Mouse (Mus musculus) ovary, adult 2 months (tissue): ENCODE measurements around the gene Olfr830. TPM values are rescaled to one million over a fixed set of nuclear protein-coding genes. Genes with fewer than 3 reads are reported as not detected.

Experiments used
- polyA plus RNA-seq: library from polyadenylated mRNA; depleted of rRNA; stranded (reverse); fragments of >200 nt; gene quantifications from 2 replicates; pipeline ENCODE4 v1.2.3, GENCODE M21; 2012; rRNA removed

The Olfr830 gene
- polyA plus RNA-seq: not detected in 2 replicates

DNA sequence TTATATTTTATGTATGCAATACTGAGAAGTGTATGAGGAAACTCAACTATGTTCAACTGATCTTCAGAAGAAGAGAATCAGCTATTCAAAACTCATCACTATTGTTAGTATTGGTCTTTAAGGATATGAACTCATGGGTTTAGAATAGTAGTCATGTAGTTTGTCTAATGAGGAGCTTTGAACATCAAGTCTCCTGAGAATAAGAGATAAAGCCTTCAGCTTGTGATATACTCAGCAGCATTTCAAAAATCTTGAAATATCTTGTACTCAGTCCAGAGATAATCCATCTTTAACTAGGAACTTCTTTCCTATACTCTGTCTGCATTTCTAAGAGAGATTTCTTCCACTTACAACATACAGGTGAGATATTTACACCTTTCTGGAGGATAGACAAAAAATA lies at the start of gene Olfr830:
Olfr830 (plus strand) TSS at position 301 of the 400 bp plus-strand sequence.

DNA sequence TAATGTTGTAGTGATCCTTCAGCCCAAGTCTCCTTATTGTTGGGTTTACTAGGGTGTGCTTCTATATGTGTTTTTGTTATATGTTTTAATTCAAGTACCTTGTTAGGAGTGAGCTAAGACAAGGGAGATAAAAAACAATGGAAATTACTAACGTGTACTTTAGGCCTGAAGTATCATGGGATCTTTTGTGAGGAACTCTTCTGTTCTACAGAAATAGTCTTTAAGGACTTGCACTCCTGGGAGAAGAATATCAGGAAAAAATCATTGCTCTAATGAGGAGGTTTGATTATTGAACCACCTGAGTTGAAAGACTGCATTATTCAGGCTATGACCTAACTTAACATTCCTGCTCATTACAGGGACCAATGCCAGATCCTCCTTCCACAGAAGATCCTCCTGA lies 19.9 kb upstream of the Olfr830 start, which contains the start of gene Olfr829:
Olfr829 (plus strand) TSS at position 301 of the 400 bp plus-strand sequence.

Other genes with a start within 250 kb of the Olfr830 start
- 1.8 and 3.0 TPM in 2 replicates for gene Muc16, start 200.2 kb upstream of the Olfr830 start, polyA plus RNA-seq
- gene Olfr24, start 110.7 kb upstream of the Olfr830 start, polyA plus RNA-seq: not detected in 2 replicates
- gene Olfr828, start 55.2 kb upstream of the Olfr830 start, polyA plus RNA-seq: not detected in 2 replicates
- gene Olfr829, start 19.8 kb upstream of the Olfr830 start, polyA plus RNA-seq: not detected in 2 replicates
- gene Olfr832, start 62.4 kb downstream of the Olfr830 start, polyA plus RNA-seq: not detected in 2 replicates
- gene Olfr834, start 113.3 kb downstream of the Olfr830 start, polyA plus RNA-seq: not detected in 2 replicates
- gene Olfr835, start 158.0 kb downstream of the Olfr830 start, polyA plus RNA-seq: not detected in 2 replicates
- gene Olfr836, start 245.7 kb downstream of the Olfr830 start, polyA plus RNA-seq: not detected in 2 replicates